Mouse (Mus musculus): ENCODE measurements around the gene Mex3a.

- TF ChIP-seq POLR2A (IDR thresholded peaks at IDR 0.05; ENCODE audit: extremely low read depth, insufficient read depth, low read length) (no peak), CTCF (IDR thresholded peaks at IDR 0.05; ENCODE audit: low read depth, low read length) (no peak)
Observed at GRCm38 (mm10) chr3:88509250-88509649, 22.9 kb upstream of the Mex3a start.

All from liver, adult 2 months (tissue).